Mouse (Mus musculus): ENCODE measurements around the gene Tmem131. TPM values are rescaled to one million over a fixed set of nuclear protein-coding genes. Genes with fewer than 3 reads are reported as not detected.
A peak's percentile ranks its signal among the peaks of the same experiment; 100 is the strongest.

Gene Tmem131
- polyA plus RNA-seq, 1 experiment from 2014 or later: 6.5 TPM

DNA sequence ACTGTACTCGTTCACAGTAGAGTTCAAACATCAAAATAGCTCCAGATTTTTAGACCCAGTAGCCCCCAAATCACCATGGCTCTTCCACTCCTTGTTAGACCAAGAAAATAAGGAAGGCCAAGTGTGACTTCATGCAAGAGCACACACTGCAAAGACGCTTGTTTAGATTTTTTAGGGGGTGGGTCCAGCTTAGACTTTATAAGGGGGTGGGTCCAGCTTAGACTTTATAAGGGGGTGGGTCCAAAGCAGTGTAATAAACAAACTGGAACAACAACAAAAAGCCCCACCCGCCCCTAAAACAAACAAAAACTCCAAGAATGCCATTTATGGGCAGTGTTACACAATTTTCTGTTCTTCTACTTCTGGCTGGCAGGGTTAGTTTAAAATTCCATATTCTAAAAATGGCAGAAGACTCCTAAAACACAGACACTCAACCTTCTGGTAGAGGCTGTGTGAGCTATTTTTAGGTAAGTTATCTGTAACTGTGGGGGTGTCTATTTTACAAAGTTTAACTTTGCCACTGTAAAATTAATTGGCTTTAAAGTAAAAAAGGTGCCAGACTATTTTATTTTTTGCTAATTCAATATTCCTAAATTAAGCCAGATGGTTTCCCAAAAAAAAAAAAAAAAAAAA is 143.0 kb downstream of the Tmem131 start:
- WGBS (ENCODE audit: insufficient replicate concordance): 74% methylated on average over 3 of the region's 3 CpGs

DNA sequence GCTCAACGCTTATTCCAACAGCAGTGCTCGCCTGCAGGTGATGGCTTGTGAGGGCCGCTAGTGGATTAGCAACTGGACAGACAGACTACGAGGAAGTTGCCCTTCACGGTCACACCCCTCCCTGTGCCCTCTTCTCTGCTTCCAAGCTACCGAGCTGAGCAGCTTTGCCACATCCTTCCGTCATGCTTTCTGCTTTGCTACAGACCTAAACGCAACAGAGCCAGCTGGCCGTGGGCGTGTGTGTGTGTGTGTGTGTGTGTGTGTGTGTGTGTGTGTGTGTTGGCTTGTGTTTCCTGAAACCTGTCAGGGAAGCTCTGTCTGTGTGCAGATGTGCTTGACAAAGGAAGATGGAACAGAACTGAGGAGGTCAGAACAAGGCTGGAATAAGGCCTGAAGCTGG is 146.0 kb downstream of the Tmem131 start:
- no peak for DNase-seq
- no peaks in the 10 kb centered on the region for H3K27me3 ChIP-seq
- peaks cover 98% of the 10 kb centered on the region for H3K36me3 ChIP-seq
- H3K9ac ChIP-seq: no peak overlapping the region
- WGBS (ENCODE audit: insufficient replicate concordance): 81% methylated on average over 10 of the region's 10 CpGs
- no peak overlapping the region for H3K27ac ChIP-seq
- H3K4me2 ChIP-seq: no peak overlapping the region
- no peaks in the 10 kb centered on the region for H3K9me3 ChIP-seq (replicated peaks)
- no peaks in the 10 kb centered on the region for H3K4me1 ChIP-seq (replicated peaks)
- no peak overlapping the region for H3K4me3 ChIP-seq (replicated peaks)
- ATAC-seq (ENCODE audit: low read depth): no peak

More for the DNA sequence above, 143.0 kb downstream of the Tmem131 start:
- Histone ChIP-seq H3K27me3 (no peaks in the 10 kb centered on the region), H3K4me3 (replicated peaks) (no peak overlapping the region), H3K27ac (no peak overlapping the region), H3K4me1 (replicated peaks) (no peaks in the 10 kb centered on the region), H3K36me3 (peaks cover 95% of the 10 kb centered on the region), H3K9ac (no peak overlapping the region), H3K9me3 (replicated peaks) (no peaks in the 10 kb centered on the region), H3K4me2 (no peak overlapping the region)
- DNase-seq: no peak
- ATAC-seq (ENCODE audit: low read depth): no peak

DNA sequence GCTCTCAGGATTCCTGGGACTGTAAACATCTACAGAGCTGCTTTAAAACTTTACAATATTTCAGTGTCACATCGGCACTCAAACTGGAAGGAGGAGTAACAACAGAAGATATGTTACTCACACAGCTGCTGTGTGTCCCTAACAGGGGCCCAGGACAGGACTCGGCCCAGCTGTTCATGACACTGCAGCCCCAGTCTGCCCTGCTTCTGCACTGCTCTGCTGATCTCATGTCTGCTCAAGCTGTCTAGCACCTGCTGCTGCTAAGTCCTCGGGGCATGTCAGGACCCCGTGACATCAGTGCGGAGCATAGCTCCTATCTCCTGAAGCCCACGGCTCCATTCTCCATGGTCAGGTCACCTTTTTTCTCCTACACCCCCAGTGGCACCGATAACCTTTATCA is 146.8 kb downstream of the Tmem131 start:
- H3K27ac ChIP-seq: no peak overlapping the region
- no peak overlapping the region for H3K4me2 ChIP-seq
- no peak overlapping the region for H3K9ac ChIP-seq
- no peaks in the 10 kb centered on the region for H3K9me3 ChIP-seq (replicated peaks)
- no peak for DNase-seq
- no peak for ATAC-seq (ENCODE audit: low read depth)
- no peak overlapping the region for H3K4me3 ChIP-seq (replicated peaks)
- 92% methylated on average over 7 of the region's 7 CpGs for WGBS (ENCODE audit: insufficient replicate concordance)
- no peaks in the 10 kb centered on the region for H3K27me3 ChIP-seq
- no peaks in the 10 kb centered on the region for H3K4me1 ChIP-seq (replicated peaks)
- peaks cover 98% of the 10 kb centered on the region for H3K36me3 ChIP-seq

DNA sequence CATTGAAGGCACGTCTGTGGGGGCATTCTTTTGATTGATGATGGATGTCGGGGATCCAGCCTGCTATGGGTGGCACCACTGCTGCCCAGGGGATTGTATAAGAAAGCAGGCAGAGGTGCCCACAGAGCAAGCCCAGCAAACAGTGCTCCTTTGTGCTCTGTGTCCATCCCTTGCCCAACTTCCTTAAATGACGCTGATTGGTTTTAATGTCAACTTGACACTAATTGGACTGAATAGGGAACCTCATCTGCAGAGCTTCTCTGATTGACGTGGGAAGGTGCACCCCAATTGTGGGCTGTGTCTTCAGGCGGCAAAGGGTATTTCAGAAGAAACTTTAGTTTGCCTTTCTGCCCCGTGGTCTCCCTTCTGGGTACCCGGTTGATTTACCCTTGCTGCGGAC is 154.1 kb downstream of the Tmem131 start:
- DNase-seq: no peak
- Histone ChIP-seq H3K4me1 (replicated peaks) (peaks cover 16% of the 10 kb centered on the region), H3K4me2 (no peak overlapping the region), H3K4me3 (replicated peaks) (no peak overlapping the region), H3K27ac (no peak overlapping the region), H3K27me3 (peaks cover 6% of the 10 kb centered on the region; the same call in 1 of the 2 replicates), H3K36me3 (peaks cover 41% of the 10 kb centered on the region), H3K9me3 (replicated peaks) (no peaks in the 10 kb centered on the region), H3K9ac (no peak overlapping the region)
- WGBS (ENCODE audit: insufficient replicate concordance): 66% methylated on average over 8 of the region's 8 CpGs
- ATAC-seq (ENCODE audit: low read depth): no peak

DNA sequence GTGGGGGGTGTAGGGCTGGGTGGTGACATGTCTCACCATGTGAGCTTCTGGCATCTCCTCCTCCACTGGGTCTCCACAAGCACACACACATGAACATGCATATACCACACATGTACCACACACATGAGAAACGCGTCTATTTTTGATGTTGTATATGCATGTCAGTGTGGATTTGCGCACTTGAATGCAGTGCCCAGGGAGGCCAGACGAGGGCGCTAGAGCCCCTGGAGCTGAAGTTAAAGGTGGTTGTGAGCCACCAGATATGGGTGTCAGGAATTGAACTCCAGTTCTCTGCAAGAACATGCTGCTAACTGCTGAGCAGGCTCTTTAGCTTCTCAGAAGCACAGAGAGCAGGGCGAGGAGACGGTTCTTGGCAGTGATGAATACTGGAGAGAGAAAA is 157.1 kb downstream of the Tmem131 start:
- no peak overlapping the region for H3K27ac ChIP-seq
- DNase-seq (no peak), ATAC-seq (ENCODE audit: low read depth) (no peak)
- WGBS (ENCODE audit: insufficient replicate concordance): 86% methylated on average over 7 of the region's 7 CpGs
- H3K4me1 ChIP-seq (replicated peaks): peaks cover 25% of the 10 kb centered on the region
- H3K9me3 ChIP-seq (replicated peaks): no peaks in the 10 kb centered on the region
- no peak overlapping the region for H3K9ac ChIP-seq
- H3K27me3 ChIP-seq: peaks cover 10% of the 10 kb centered on the region; the same call in 1 of the 2 replicates
- no peak overlapping the region for H3K4me3 ChIP-seq (replicated peaks)
- peaks cover 11% of the 10 kb centered on the region for H3K36me3 ChIP-seq
- H3K4me2 ChIP-seq: no peak overlapping the region

DNA sequence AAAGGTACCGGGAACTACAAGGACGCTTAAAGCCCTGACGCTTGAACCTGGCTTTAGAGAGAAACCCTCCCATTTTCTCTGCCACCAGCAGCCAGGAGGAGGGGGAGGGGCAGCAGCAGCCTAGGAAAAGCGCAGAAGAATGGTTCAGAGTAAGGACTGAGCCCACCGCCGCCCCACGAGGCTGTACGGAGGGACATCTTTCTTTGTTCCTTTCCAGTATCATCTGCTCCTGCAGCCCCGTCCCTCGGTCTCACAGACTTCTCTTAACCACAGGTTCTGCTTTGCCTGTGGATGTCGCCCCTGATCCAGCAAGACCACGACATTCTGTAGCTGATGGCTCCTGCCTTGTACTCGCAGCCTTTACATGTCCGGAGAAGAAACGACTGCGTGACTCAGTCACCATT is 158.2 kb downstream of the Tmem131 start:
- Histone ChIP-seq H3K4me1 (replicated peaks) (peaks cover 25% of the 10 kb centered on the region), H3K4me2 (peak overlapping the region; percentile 76), H3K36me3 (peaks cover under 1% of the 10 kb centered on the region; the same call in 1 of the 2 replicates), H3K9ac (peak overlapping the region; percentile 39), H3K27me3 (peaks cover 10% of the 10 kb centered on the region; the same call in 1 of the 2 replicates), H3K27ac (no peak overlapping the region), H3K4me3 (replicated peaks) (peak overlapping the region; percentile 51), H3K9me3 (replicated peaks) (no peaks in the 10 kb centered on the region)
- WGBS (ENCODE audit: insufficient replicate concordance): 1% methylated on average over 16 of the region's 16 CpGs
- ATAC-seq (ENCODE audit: low read depth): no peak
- no peak for DNase-seq

DNA sequence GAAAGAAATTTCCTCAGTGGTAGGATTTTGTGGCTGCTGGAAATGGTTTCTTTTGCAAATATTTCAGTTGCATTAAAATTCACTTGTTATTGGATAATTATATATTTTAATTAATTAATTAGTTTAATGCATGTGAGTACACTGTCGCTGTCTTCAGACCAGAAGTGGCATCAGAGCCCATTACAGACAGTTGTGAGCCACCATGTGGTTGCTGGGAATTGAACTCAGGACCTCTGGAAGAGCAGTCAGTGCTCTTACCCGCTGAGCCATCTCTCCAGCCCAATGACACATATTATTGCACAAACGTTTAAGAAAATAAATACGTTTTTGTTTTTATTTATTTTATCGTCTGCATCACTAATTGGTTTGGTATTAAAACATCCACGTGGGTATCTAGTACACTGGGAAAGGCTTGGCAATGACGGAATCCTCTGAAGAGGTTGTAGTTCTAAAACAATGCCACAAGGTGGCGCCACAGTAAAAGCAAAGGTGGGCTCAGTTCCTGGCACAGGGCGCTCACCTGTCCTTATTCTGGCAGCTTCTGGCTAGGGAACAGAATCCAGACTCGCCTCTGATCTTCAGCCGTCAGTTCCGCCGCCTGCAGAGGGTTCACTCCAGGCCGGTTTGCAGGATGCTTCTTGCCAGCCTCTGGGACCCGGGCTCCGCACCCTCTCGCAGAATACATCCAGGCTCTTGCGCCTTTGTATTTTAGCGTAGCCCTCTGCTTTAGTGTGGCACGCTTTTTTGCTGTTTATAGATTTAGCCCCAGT is 158.9 kb downstream of the Tmem131 start:
- Histone ChIP-seq H3K9ac (peak overlapping the region; percentile 39), H3K9me3 (replicated peaks) (no peaks in the 10 kb centered on the region), H3K4me1 (replicated peaks) (peaks cover 25% of the 10 kb centered on the region), H3K4me2 (peak overlapping the region; percentile 76), H3K27ac (no peak overlapping the region), H3K27me3 (peaks cover 10% of the 10 kb centered on the region; the same call in 1 of the 2 replicates), H3K4me3 (replicated peaks) (peak overlapping the region; percentile 51), H3K36me3 (no peaks in the 10 kb centered on the region)
- 4% methylated on average over 20 of the region's 20 CpGs for WGBS (ENCODE audit: insufficient replicate concordance)
- peak; percentile 32 for ATAC-seq (ENCODE audit: low read depth)
- DNase-seq: peak; percentile 58

DNA sequence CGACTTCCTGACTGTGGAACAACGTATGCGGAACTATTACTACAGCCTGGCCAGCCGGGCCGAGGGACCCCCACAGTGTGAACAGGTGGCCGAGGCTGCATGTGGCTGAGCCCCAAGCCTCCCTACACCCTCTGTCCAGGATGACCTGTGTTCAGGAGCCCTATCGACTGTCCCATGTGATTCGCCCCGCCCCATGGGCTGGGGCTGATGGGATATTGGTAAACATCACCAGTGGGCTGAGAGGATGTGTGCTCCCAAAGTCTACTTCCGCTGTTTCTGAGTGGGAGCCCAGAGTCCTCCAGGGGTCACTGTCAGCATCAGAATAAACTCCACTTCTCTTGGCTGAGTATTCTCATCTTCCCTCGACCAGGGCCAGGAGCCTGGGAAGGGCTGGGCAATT is 161.0 kb downstream of the Tmem131 start:
- H3K4me1 ChIP-seq (replicated peaks): peaks cover 25% of the 10 kb centered on the region
- peaks cover 10% of the 10 kb centered on the region; the same call in 1 of the 2 replicates for H3K27me3 ChIP-seq
- H3K9me3 ChIP-seq (replicated peaks): no peaks in the 10 kb centered on the region
- H3K27ac ChIP-seq: no peak overlapping the region
- ATAC-seq (ENCODE audit: low read depth) (no peak), DNase-seq (no peak)
- no peak overlapping the region for H3K9ac ChIP-seq
- no peak overlapping the region for H3K4me2 ChIP-seq
- H3K36me3 ChIP-seq: no peaks in the 10 kb centered on the region
- WGBS (ENCODE audit: insufficient replicate concordance): 64% methylated on average over 11 of the region's 11 CpGs
- H3K4me3 ChIP-seq (replicated peaks): no peak overlapping the region

DNA sequence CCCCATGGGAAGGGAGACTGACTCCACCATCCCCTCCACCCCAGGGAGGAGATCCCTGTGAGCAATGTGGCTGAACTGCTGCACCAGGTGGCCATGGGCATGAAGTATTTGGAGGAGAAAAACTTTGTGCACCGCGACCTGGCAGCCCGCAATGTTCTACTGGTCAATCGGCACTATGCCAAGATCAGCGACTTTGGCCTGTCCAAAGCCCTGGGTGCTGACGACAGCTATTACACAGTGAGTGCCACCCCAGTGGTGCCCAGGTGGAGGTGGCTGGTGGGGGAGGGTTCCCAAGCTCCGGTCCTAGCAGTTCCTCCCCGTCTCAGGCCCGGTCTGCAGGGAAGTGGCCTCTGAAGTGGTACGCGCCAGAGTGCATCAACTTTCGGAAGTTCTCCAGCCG is 162.7 kb downstream of the Tmem131 start:
- no peaks in the 10 kb centered on the region for H3K9me3 ChIP-seq (replicated peaks)
- ATAC-seq (ENCODE audit: low read depth) (no peak), DNase-seq (no peak)
- peaks cover 10% of the 10 kb centered on the region; the same call in 1 of the 2 replicates for H3K27me3 ChIP-seq
- H3K36me3 ChIP-seq: no peaks in the 10 kb centered on the region
- H3K4me1 ChIP-seq (replicated peaks): peaks cover 21% of the 10 kb centered on the region
- no peak overlapping the region for H3K4me3 ChIP-seq (replicated peaks)
- WGBS (ENCODE audit: insufficient replicate concordance): 73% methylated on average over 13 of the region's 13 CpGs
- no peak overlapping the region for H3K27ac ChIP-seq
- H3K9ac ChIP-seq: no peak overlapping the region
- no peak overlapping the region for H3K4me2 ChIP-seq

DNA sequence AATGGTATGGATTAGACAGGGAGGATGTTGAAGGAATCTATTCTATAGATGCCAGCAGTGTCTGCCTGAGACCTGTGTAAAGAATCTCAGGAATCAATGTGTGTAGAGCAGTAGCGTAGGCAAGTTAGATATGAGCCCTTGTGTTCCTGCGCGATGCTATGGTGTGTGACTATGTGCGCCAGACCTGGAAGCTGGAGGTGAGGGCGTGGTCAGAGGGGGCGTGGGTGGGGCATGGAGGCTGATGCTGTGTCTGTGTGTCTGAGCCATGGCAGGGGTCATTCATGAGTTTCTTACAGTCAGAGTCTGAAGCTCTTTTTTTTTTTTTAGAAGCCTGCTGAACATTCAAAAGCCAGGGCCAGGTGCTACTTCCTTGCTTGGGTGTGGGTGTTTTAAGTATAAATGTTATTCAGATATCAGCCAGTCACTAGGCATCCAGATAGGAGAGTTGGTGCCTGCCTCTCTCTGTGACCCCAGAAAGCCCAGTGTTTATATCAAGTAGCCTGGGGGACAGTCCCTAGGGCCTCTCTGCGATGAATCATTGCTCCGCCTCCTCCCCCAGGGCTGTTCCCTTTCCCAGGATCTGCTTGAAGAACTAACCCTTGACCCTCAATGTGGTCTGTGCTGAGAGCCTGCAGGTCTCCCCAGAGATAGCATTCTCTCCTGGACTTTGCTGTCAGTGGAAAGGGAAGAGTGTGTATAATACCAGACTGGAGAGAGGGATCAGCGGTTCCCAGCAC is 171.1 kb downstream of the Tmem131 start:
- Histone ChIP-seq H3K4me2 (no peak overlapping the region), H3K27me3 (peaks cover 19% of the 10 kb centered on the region), H3K4me1 (replicated peaks) (0 out of 2 replicates have a peak, but pooled peaks cover 3% of the 10 kb centered on the region), H3K27ac (no peak overlapping the region), H3K36me3 (no peaks in the 10 kb centered on the region), H3K9me3 (replicated peaks) (no peaks in the 10 kb centered on the region), H3K4me3 (replicated peaks) (no peak overlapping the region), H3K9ac (no peak overlapping the region)
- DNase-seq (no peak), ATAC-seq (ENCODE audit: low read depth) (no peak)
- WGBS (ENCODE audit: insufficient replicate concordance): 78% methylated on average over 9 of the region's 9 CpGs

DNA sequence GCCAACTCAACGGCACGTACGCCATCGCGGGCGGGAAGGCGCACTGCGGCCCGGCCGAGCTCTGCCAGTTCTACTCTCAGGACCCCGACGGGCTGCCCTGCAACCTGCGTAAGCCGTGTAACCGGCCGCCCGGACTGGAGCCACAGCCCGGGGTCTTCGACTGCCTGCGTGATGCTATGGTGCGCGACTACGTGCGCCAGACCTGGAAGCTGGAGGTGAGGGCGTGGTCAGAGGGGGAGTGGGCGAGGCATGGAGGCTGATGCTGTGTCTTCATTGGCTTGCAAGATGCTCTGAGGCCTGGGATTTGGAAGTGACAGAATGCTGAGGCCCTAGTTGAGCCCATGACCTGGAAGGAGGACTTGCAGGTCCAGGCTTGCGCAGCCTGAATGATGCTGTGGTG is 172.5 kb downstream of the Tmem131 start:
- 21% methylated on average over 27 of the region's 27 CpGs for WGBS (ENCODE audit: insufficient replicate concordance)
- no peaks in the 10 kb centered on the region for H3K36me3 ChIP-seq
- H3K4me2 ChIP-seq: peak overlapping the region; percentile 39
- peaks cover 19% of the 10 kb centered on the region for H3K27me3 ChIP-seq
- H3K4me3 ChIP-seq (replicated peaks): 0 out of 2 replicates have a peak overlapping the region, but pooled peaks have one; percentile 5
- H3K27ac ChIP-seq: no peak overlapping the region
- H3K9ac ChIP-seq: no peak overlapping the region
- no peaks in the 10 kb centered on the region for H3K9me3 ChIP-seq (replicated peaks)
- 0 out of 2 replicates have a peak, but pooled peaks cover 3% of the 10 kb centered on the region for H3K4me1 ChIP-seq (replicated peaks)
- DNase-seq (no peak), ATAC-seq (ENCODE audit: low read depth) (no peak)

Data from liver, embryonic 13.5 days (tissue).